Mouse (Mus musculus) gastrocnemius, adult 2 months (tissue): ENCODE data around the gene Eef1akmt2. TPM values are rescaled to one million over a fixed set of nuclear protein-coding genes. Genes with fewer than 3 reads are reported as not detected.
A peak's percentile ranks its signal among the peaks of the same experiment; 100 is the strongest.

Experiments
- DNase-seq: peaks from one replicate; pipeline ENCODE4 v3.0.0; 2022
- H3K27ac ChIP-seq: fragments of 200-600 bp; 2 replicates; pipeline ENCODE4 v1.8.1; 2022; ENCODE audit warnings: mild to moderate bottlenecking
- H3K4me3 ChIP-seq: fragments of 200-600 bp; 2 replicates; pipeline ENCODE4 v1.8.1; 2022; ENCODE audit warnings: mild to moderate bottlenecking, moderate library complexity
- CTCF ChIP-seq: fragments of 200-600 bp; IDR thresholded peaks from 2 replicates; pipeline ENCODE4 v1.8.1; 2022; ENCODE audit warnings: antibody characterized with exemption, mild to moderate bottlenecking, moderate library complexity
- intact Hi-C: fragments of 180-260 bp; cut with DNase I; formaldehyde crosslinking; loops from one replicate; pipeline ENCODE4 v1.15.1; 2025
- total RNA-seq, 2 experiments: library from RNA; stranded (reverse); gene quantifications; 2 replicates each; pipeline ENCODE4 v1.2.3; 2021

Eef1akmt2 gene
- total RNA-seq, 2 experiments from 2014 or later = 5.9 to 6.2 TPM

- intact Hi-C loops = loop anchor here (5.0 kb wide), 2 partner anchors 38 to 72 kb away; no protein-coding TSS in a partner anchor
- TF ChIP-seq CTCF = no peak
- Histone ChIP-seq H3K27ac (peak overlapping the region; percentile 20; the same call in 1 of the 2 replicates), H3K4me3 (no peak overlapping the region)
- no peak for DNase-seq
These were observed 37.2 kb upstream of the Eef1akmt2 start for GRCm38 (mm10) chr7:132889691-132890090.

GRCm38 (mm10) chr7:132888518-132889249 is 36.2 kb upstream of the Eef1akmt2 start:
- Histone ChIP-seq H3K4me3 (no peak overlapping the region), H3K27ac (peak overlapping the region; percentile 31; the same call in 1 of the 2 replicates)
- TF ChIP-seq CTCF = no peak
- intact Hi-C loops = no loop called here
- DNase-seq = no peak

- TF ChIP-seq CTCF = no peak
- intact Hi-C loops = no loop called here
These were observed 35.6 kb upstream of the Eef1akmt2 start for GRCm38 (mm10) chr7:132888052-132888451.

GRCm38 (mm10) chr7:132887019-132887804 is 34.7 kb upstream of the Eef1akmt2 start:
- Histone ChIP-seq H3K4me3 (no peak overlapping the region), H3K27ac (no peak overlapping the region)
- DNase-seq = no peak
- intact Hi-C loops = no loop called here
- no peak for TF ChIP-seq CTCF

More at GRCm38 (mm10) chr7:132888052-132888451, 35.6 kb upstream of the Eef1akmt2 start:
- no peak for DNase-seq
- Histone ChIP-seq H3K27ac (no peak overlapping the region), H3K4me3 (no peak overlapping the region)

- DNase-seq = no peak
- H3K27ac ChIP-seq = no peak overlapping the region
- peak; percentile 46 for TF ChIP-seq CTCF
- H3K4me3 ChIP-seq = no peak overlapping the region
- intact Hi-C loops = no loop called here
These were observed 31.6 kb upstream of the Eef1akmt2 start for GRCm38 (mm10) chr7:132884031-132884430.

GRCm38 (mm10) chr7:132882343-132882742 is 29.9 kb upstream of the Eef1akmt2 start:
- Histone ChIP-seq H3K4me3 (no peak overlapping the region), H3K27ac (no peak overlapping the region)
- DNase-seq = no peak
- peak; percentile 47 for TF ChIP-seq CTCF
- intact Hi-C loops = no loop called here

GRCm38 (mm10) chr7:132880276-132880675 is 27.8 kb upstream of the Eef1akmt2 start:
- TF ChIP-seq CTCF = no peak
- intact Hi-C loops = no loop called here
- no peak overlapping the region for H3K27ac ChIP-seq
- no peak for DNase-seq
- no peak overlapping the region for H3K4me3 ChIP-seq

- H3K27ac ChIP-seq = no peak overlapping the region
- intact Hi-C loops = loop anchor here (10.0 kb wide), 1 partner anchor 49 kb away; no protein-coding TSS in a partner anchor
- no peak for TF ChIP-seq CTCF
- H3K4me3 ChIP-seq = no peak overlapping the region
- DNase-seq = no peak
These were observed 23.1 kb upstream of the Eef1akmt2 start for GRCm38 (mm10) chr7:132875391-132876086.

GRCm38 (mm10) chr7:132873043-132873442 is 20.6 kb upstream of the Eef1akmt2 start:
- peak overlapping the region; percentile 84 for H3K27ac ChIP-seq
- H3K4me3 ChIP-seq = no peak overlapping the region
- intact Hi-C loops = loop anchor here (10.0 kb wide), 1 partner anchor 52 kb away; no protein-coding TSS in a partner anchor
- TF ChIP-seq CTCF = no peak
- DNase-seq = peak; percentile 33

- Histone ChIP-seq H3K27ac (no peak overlapping the region), H3K4me3 (no peak overlapping the region)
- TF ChIP-seq CTCF = no peak
- intact Hi-C loops = no loop called here
- DNase-seq = no peak
These were observed 13.8 kb upstream of the Eef1akmt2 start for GRCm38 (mm10) chr7:132866316-132866715.

- peak; percentile 93 for DNase-seq
- Histone ChIP-seq H3K4me3 (peak within 1 kb of the TSS; percentile 79), H3K27ac (peak within 1 kb of the TSS; percentile 93)
- intact Hi-C loops = no loop called here
- no peak for TF ChIP-seq CTCF
These were observed 6.8 kb upstream of the Eef1akmt2 start, which contains the start of gene Abraxas2 for GRCm38 (mm10) chr7:132859042-132859958. TSS of gene Abraxas2 (plus strand) at chr7:132859225.
